Mouse (Mus musculus): Measurements from ENCODE around the gene B4galnt1.

Gene B4galnt1

GRCm38 (mm10) chr10:127164631-127165353, at the start of gene B4galnt1:
Gene B4galnt1 (plus strand): TSS chr10:127165225.
- WGBS: 2% methylated on average over 52 of the region's 52 CpGs

GRCm38 (mm10) chr10:127118470-127118869, 46.6 kb upstream of the B4galnt1 start:
- 94% methylated on average over 11 of the region's 11 CpGs for WGBS

GRCm38 (mm10) chr10:127119229-127119628, 45.8 kb upstream of the B4galnt1 start:
- 94% methylated on average over 10 of the region's 10 CpGs for WGBS

GRCm38 (mm10) chr10:127120301-127121065, 44.5 kb upstream of the B4galnt1 start:
- WGBS: 1% methylated on average over 34 of the region's 34 CpGs

- WGBS: 1% methylated on average over 19 of the region's 19 CpGs
Observed at GRCm38 (mm10) chr10:127121066-127121477, 44.0 kb upstream of the B4galnt1 start, which contains the start of gene Os9. Gene Os9 (minus strand): TSS chr10:127121131.

- 33% methylated on average over 3 of the region's 3 CpGs for WGBS
Observed at GRCm38 (mm10) chr10:127122018-127122417, 43.0 kb upstream of the B4galnt1 start.

DNA sequence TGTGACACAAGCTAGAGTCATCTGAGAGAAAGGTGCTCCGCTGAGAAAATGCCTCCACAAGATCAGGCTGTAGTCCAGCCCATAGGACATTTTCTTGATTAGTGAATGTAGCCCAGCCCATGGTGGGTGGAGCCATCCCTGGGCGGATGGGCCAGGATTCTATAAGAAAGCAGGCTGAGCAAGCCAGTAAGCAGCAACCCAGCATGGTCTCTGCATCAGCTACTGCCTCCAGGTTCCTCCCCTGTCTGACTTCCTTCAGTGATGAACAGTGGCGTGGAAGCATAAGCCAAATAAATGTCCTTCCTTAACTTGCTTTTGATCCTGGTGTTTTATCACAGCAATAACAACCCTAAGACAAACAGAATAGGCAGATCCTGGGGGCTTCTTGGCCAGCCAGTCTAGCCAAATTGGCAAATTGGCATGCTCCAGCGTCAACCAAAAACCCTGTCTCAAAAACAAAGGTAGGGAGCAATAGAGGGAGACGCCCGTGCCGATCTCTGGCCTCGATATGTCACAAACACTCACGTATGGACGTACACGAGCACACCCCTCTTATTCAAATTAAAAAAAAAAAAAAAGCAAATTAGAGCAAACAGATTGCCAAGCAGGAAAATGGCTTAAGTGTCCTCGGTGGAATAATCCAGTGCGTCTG, 42.1 kb upstream of the B4galnt1 start:
- WGBS: 7% methylated on average over 13 of the region's 13 CpGs

GRCm38 (mm10) chr10:127123436-127123805, 41.6 kb upstream of the B4galnt1 start:
- 11% methylated on average over 4 of the region's 4 CpGs for WGBS

DNA sequence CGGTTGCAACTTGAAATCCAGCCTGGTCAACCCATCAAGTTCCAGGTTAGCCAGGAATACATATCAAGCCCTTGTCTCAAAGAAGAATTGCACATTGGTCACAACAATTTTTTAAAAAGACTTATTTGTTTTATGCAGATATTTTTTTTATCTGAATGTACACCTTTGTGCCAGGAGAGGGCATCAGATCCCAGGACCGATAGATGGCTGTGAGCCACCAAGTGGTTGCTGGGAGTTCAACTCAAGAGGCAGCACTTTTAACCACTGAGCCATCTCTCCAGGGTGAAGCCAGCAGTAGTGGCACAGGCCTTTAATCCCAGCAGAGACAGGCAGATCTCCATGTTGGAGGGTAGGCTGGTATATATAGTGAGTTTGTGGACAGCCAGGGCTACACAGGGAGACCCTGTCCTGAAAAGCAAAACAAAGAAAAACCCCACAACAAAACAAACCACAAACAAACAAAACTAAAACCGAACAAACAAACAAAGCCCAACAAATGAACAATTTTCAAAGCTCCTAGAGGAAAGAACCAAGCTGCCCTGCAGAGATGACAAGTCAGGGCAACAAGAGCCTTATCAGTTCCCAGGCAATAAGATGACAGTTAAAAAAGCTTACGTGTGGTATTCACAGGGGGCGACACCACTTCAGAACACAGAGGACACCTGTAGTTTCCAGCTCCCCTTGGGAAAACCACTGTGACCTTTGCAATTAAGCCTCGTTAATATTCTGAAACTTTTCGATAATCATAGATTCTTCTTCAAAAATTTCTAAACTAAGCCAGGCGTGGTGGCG, 39.6 kb upstream of the B4galnt1 start:
- 72% methylated on average over 9 of the region's 9 CpGs for WGBS

- WGBS: 82% methylated on average over 5 of the region's 5 CpGs
Observed at GRCm38 (mm10) chr10:127126579-127126978, 38.4 kb upstream of the B4galnt1 start.

- WGBS: 80% methylated on average over 7 of the region's 7 CpGs
Observed at GRCm38 (mm10) chr10:127127711-127128279, 37.2 kb upstream of the B4galnt1 start.

GRCm38 (mm10) chr10:127129431-127129830, 35.6 kb upstream of the B4galnt1 start:
- WGBS: 67% methylated on average over 4 of the region's 4 CpGs

DNA sequence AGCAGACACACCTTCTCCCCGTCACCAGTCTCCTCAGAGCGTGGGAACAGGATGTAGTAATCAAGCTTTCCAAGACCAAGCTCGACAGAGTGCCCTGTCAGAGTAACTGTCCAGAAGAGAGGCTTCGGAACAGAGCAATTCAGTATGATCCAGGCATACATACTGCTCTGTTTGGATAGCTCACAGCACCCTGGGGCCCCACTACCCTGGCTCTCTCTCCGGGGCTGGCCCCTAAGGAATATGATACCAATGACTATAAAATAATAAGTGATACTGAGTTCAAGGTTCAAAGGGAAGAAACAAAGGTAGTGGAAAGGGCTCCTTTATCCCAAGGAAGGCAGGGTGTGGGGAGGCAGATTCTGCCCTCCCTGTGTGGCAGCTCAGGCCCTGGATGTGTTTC, 32.6 kb upstream of the B4galnt1 start:
- WGBS: 84% methylated on average over 5 of the region's 5 CpGs

DNA sequence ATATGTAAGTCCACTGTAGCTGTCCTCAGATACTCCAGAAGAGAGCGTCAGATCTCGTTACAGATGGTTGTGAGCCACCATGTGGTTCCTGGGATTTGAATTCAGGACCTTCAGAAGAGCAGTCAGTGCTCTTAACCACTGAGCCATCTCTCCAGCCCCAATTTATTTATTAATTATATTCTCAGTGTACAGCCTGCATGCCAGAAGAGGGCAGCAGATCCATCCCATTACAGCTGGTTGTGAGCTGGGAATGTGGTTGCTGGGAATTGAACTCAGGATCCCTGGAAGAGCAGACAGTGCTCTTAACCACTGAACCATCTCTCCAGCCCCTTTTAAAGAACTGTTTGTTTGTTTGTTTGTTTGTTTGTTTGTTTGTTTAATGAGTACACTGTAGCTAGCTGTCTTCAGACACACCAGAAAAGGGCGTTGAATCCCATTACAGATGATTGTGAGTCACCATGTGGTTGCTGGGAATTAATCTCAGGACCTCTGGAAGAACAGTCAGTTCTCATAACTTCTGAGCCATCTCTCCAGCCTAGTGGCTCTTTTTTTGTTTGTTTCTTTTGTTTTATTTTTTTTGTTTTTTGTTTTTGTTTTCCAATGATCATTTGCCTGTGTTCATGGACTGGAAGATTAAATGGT, 30.5 kb upstream of the B4galnt1 start:
- 90% methylated on average over 3 of the region's 3 CpGs for WGBS

DNA sequence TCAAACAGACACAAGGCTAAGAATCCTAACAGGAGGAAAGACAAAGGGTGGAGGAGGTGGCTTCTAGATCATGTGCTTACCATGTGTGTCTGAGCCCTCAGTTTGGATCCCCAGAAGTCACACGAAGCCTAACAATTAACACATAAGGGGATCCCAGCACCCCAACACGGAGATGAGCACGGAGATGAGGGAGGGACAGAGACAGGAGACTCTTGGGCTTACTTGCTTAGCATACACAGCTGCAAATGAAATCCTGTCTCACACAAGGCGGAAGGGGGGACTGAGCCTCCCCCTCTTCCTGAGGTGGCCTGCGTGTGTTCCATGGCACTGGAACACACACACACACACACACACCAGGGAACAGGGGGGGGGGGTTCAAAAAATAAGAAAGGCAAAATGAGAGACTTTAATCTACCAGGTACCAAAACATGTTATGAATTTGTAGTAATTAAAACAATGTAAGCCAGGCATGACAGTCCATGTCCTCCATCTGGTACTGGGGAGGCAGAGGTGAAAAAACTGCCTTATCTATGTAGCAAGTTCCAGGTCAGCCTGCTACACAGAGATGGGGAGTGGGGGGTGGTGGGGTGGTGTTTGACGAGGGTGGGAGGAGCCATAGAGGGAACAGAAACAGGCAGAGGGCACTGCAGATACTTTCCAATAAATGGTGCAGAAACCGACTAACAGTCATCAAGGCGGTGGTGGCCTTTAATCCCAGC, 29.7 kb upstream of the B4galnt1 start:
- 70% methylated on average over 8 of the region's 8 CpGs for WGBS

GRCm38 (mm10) chr10:127136510-127136909, 28.5 kb upstream of the B4galnt1 start:
- WGBS: 89% methylated on average over 4 of the region's 4 CpGs

- 88% methylated on average over 3 of the region's 3 CpGs for whole genome bisulfite sequencing
Observed at GRCm38 (mm10) chr10:127137896-127138295, 27.1 kb upstream of the B4galnt1 start.

DNA sequence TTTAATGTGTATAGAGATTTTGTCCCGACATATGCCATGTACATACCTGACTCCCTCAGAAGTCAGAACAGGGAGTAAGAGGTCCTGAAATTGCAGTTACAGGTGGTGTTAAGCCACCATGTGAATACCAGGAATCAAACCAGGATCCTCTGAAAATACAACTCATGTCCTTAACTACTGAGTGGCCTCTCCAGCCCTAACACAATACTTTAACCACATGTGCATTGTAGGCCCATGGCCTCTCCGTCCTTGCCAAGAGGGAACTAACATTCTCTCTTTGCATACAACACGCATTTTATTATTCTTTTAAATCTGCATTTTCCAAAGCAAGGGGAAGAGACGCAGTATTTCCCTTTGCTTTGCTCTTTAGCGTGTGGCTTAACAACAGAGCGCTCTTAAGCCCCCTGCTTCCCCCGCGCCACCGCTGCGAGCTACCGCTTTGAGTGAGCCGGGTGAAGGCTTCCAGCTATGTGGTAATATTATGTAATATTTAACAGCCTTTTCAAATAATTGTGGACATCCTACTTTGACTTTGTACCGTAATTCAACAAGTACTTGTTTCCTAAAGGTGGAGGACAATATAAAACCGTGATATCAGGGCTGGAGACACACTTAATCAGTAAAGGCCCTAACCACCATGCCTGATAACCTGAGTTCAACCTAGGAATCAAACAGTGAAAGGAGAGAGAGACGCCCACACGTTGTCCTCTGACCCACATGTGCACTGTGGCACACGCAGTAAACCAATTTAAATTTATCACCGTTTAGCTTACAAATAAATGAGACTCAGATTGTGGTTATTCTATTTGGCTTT, 26.5 kb upstream of the B4galnt1 start:
- WGBS: 94% methylated on average over 18 of the region's 18 CpGs

- WGBS: 89% methylated on average over 11 of the region's 11 CpGs
Observed at GRCm38 (mm10) chr10:127140971-127141370, 24.1 kb upstream of the B4galnt1 start.
